Mouse (Mus musculus) right cerebral cortex, postnatal 4 days (tissue): Measurements from ENCODE around the gene Gper1.

ENCODE experiments used
- DNase-seq: peaks from one replicate; pipeline ENCODE4 v3.0.0-alpha.2; 2022

Gper1 gene

DNA sequence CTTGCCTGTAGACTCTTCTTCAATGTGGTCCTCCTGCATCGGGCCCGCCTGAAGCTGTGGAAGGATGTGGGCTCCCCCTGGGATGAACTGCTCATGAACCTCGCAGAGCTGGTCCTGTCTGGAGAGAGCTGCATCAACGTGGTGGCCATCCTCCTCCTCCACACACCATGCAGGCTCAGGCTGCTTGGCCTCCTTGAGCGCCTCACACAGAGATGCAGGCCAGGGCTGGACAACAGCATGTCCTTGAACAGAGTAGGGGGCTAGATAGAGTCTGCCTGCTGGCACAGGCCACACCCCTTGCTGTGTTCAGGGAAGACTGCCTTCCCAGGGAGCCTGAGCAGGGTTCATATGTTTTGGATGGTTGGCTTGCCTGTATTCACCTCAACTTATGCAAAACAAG lies 8.0 kb upstream of the Gper1 start:
- no peak for DNase-seq

- peak; percentile 42 for DNase-seq
These were observed 6.0 kb upstream of the Gper1 start for GRCm38 (mm10) chr5:139416942-139417341.

DNA sequence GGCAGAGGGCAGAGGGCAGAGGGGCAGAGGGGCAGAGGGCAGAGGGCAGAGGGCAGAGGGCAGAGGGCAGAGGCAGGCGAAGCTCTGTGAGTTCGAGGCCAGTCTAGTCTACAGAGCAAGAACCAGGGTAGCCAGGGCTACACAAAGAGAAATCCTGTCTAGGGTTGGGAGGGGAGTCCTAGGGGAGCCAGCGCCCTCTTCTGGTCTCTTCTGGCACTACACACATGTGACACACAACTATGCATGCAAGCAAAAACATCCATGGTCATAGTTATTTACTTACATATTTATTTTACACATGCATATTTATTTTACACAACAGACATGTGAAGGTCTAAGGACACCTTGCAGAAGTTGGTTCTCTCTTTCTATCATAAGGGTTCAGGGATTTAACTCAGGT lies 5.5 kb upstream of the Gper1 start:
- no peak for DNase-seq

DNA sequence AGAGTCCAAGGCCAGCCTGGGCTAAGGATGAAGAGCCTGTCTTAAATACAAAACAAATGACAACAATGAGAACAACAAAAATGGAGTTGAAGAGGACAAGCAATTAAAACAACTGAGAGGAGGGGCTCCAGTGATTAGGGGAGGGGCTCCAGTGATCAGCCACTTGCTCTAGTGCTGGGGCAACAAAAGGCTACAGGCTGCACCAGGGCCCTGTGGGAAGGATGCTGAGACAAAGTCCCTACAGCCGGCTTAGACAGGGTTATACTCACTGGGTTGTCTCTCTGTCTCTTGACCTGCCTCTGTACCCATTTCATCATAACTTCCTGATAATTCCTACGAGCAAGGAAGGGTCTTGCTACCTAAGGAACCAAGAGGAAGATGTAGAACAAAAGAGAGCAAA lies 4.8 kb upstream of the Gper1 start:
- no peak for DNase-seq

- no peak for DNase-seq
These were observed 4.3 kb upstream of the Gper1 start for GRCm38 (mm10) chr5:139418633-139419032.

- no peak for DNase-seq
These were observed 2.2 kb downstream of the Gper1 start for GRCm38 (mm10) chr5:139425198-139425597.

DNA sequence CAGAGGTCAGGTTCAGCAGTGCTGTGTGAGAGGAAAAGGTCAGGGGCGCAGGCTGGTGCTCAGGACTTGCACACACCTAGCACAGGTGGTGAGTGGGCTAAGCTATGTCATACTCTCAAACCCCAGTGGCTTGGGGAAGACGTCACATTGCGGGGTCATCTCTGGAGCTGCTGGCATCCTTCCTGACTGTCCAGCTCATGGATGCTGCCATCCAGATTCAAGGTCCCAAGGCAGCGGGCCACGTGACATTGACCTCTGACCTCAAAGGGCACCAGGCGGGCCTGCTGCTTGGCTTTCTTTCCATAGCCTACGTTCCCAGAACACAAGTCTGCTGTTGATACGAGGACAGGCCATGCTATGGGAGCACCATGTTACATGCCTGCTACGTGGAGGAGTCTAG lies 4.0 kb downstream of the Gper1 start:
- DNase-seq = no peak

- DNase-seq = no peak
These were observed 5.0 kb downstream of the Gper1 start for GRCm38 (mm10) chr5:139427989-139428388.

DNA sequence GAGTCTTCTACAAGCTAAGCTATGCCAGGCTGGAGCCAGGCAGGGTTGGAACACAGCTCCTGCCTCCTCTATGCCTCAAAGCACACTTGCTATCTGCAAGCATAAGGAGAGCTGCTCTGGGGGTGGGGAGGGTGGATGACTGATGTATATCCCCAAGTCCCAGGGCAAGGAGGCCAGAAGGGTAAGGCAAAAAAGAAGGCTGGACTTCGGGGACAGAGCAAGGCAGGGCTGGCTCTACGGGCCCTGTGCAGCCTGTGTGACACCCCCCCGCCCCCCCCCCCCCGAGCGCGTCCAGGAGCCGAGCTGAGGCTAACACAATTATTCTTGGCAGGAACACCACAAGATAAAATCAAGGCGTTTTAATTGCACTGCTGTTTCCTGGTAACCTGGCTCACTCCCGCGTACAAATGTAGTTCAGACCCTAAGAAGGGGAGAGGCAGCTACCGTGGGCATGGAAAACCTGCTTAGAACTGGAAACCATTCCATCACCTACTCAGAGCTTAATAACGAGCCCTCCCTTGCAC lies 6.9 kb downstream of the Gper1 start:
- no peak for DNase-seq

GRCm38 (mm10) chr5:139432333-139432732 lies 9.4 kb downstream of the Gper1 start:
- no peak for DNase-seq

- DNase-seq = no peak
These were observed 10.0 kb downstream of the Gper1 start for GRCm38 (mm10) chr5:139432747-139433508.

GRCm38 (mm10) chr5:139433842-139434568 lies 11.1 kb downstream of the Gper1 start:
- DNase-seq = no peak

DNA sequence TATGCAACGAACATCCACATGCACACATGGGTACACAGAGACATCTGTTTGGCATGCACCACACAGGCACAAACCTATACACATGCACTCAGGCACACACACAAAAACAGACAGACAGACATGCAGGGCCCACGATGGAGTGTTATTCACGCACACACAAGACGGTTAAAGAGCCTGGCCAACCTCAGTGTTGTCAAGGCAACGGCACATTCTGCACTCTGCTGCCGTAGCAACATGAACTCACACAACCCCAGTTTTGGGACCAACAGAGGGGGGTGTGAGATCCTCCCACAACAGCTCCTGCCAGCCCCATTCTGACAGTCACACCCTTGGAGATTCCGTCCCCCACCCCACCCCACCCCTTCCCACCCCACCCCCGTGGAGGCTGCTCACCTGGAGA lies 12.0 kb downstream of the Gper1 start:
- DNase-seq = peak; percentile 55

GRCm38 (mm10) chr5:139437769-139438168 lies 14.8 kb downstream of the Gper1 start:
- no peak for DNase-seq

- DNase-seq = no peak
These were observed 15.5 kb downstream of the Gper1 start for GRCm38 (mm10) chr5:139438440-139438839.

DNA sequence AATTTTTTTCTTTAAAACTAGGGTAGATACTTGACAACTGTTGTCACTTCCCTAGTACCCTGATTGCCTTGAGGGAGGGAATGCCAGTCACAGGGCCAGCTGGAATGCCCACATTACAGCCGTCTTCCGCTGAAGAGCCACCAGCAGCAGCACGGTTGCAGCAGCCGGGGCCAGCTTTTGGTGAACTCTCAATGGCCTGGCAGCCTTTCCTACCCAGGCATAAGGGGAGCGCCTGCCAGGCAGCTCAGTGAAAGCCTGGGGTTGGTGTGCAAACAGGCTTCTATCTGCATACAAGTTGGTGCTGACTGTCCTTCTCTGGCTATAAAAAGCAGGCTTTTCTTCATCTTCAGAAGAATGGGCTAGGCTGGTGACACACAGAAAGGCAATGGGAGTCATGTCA lies 17.5 kb downstream of the Gper1 start:
- DNase-seq = no peak

- no peak for DNase-seq
These were observed 18.2 kb downstream of the Gper1 start for GRCm38 (mm10) chr5:139440926-139441725.

DNA sequence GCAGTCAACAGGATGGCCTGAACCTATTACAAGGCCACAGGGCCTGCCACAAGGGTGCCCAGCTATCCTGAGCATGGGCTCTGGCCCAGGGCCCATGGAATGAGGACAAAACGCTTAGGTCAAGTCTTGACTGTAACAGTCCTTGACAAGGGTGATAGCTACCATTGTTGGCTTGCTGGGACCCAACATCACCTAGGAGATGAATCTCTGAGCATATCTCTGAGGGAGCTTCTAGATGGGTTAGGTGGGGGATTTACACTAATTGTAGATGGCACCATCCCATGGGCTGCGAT lies 18.7 kb downstream of the Gper1 start:
- DNase-seq = no peak

DNA sequence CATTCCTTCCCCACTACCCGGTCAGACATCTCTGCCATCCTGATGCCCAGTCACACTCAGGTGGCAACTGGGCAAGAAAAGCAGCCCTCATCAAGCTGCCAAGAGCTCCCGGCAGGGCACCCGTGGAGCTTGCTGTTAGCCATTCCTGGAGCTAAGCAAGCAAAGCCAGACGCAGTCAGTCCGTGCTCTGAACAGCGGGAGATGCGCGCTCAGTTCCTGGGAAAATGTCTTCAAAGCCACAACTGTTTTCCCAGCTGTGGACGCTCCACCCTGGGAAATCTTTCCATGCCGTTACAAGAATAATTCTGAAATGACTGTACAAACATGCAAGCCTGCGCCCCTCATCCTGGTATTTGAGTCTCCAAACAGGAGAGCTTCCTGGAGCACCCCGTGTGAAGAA lies 19.5 kb downstream of the Gper1 start:
- DNase-seq = no peak

GRCm38 (mm10) chr5:139442962-139443361 lies 20.0 kb downstream of the Gper1 start:
- DNase-seq = no peak

GRCm38 (mm10) chr5:139445258-139445657 lies 22.3 kb downstream of the Gper1 start:
- no peak for DNase-seq

DNA sequence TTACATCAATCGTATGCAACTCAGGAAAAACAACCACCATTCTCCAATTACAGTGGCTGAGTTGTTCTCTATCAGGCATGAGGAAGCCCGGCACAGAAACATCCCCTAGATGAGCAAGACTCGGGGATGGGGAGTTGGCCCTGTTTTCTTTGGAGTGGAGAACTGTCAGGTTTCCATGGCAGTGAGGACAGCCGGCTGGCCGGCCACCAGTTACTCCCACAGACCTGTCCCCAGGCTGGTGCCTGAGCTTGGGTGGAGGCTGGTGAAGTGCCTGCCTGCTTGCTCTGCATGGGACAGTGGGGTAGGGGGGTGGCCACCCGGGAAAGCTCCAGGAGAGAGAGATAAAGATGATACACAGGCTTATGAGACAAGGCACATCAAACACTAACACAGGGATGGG lies 25.1 kb downstream of the Gper1 start:
- DNase-seq = no peak

GRCm38 (mm10) chr5:139449161-139449791 lies 26.3 kb downstream of the Gper1 start:
- no peak for DNase-seq
